Mouse (Mus musculus): ENCODE measurements around the gene Vps13d. TPM values are rescaled to one million over a fixed set of nuclear protein-coding genes. Genes with fewer than 3 reads are reported as not detected.

Gene Vps13d
- total and polyA plus RNA-seq, 2 experiments from 2014 or later, result 7.8 to 35.3 TPM

DNA sequence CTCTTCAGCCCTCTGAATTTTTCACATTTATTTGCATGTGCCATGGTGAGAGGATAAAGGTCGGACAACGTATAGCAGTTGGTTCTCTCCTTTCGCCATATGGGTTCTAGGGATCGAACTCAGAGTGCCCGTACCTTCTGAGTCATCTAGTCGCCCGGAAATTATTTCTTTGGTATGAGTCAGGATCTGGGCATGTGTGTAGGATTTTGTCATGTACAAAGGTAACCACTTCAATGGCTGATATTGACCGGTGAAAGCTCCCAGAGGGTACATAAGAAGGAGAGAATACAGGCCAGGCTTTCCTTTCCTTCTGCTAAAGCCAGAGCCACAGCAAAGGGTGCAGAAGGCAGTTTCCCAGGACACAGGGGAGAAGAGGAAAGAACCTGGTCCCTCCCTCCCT, 10.0 kb upstream of the Vps13d start:
- H3K36me3 ChIP-seq (ENCODE audit: insufficient read depth, low read length), result no peaks in the 10 kb centered on the region
- no peaks in the 10 kb centered on the region for H3K4me1 ChIP-seq (ENCODE audit: insufficient read depth, low read length)
- no peaks in the 10 kb centered on the region for H3K27me3 ChIP-seq (ENCODE audit: insufficient read depth, low read length)
- no peak overlapping the region for H3K4me3 ChIP-seq (ENCODE audit: low read length)
- DNase-seq (ENCODE audit: low spot score), result no peak
- H3K4me2 ChIP-seq (ENCODE audit: low read depth, low read length), result no peak overlapping the region
- no peak for TF ChIP-seq CTCF (IDR thresholded peaks at IDR 0.05; ENCODE audit: low read depth)
- no peak overlapping the region for H3K9ac ChIP-seq (replicated peaks; ENCODE audit: low read length)
- ATAC-seq, result no peak
- H3K9me3 ChIP-seq (ENCODE audit: low read length), result no peaks in the 10 kb centered on the region
- no peak overlapping the region for H3K27ac ChIP-seq
- 88% methylated on average over 8 of the region's 8 CpGs for WGBS

DNA sequence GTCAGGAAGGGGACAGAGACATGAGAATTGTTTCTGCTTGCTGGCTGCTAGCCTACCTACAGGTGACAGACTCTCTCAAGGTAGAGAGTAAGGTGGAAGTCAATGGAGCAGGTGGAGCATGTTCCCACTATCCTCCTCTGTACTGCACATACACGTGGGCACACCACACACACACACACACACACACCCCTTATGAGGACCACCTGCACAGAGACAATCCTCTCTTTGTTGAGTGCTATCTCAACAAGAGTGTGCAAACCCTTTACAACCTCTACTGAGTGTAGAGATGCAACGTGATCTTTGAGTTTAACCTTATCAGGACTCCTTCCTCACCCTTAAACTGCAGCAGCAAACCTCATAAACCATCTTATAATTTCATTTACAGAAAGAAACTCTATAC, 8.5 kb upstream of the Vps13d start:
- no peak for ATAC-seq
- H3K27me3 ChIP-seq (ENCODE audit: insufficient read depth, low read length), result no peaks in the 10 kb centered on the region
- TF ChIP-seq CTCF (IDR thresholded peaks at IDR 0.05; ENCODE audit: low read depth), result no peak
- no peak overlapping the region for H3K4me2 ChIP-seq (ENCODE audit: low read depth, low read length)
- DNase-seq (ENCODE audit: low spot score), result no peak
- H3K36me3 ChIP-seq (ENCODE audit: insufficient read depth, low read length), result no peaks in the 10 kb centered on the region
- no peak overlapping the region for H3K4me3 ChIP-seq (ENCODE audit: low read length)
- H3K27ac ChIP-seq, result no peak overlapping the region
- H3K9me3 ChIP-seq (ENCODE audit: low read length), result no peaks in the 10 kb centered on the region
- WGBS, result 76% methylated on average over 2 of the region's 2 CpGs
- H3K4me1 ChIP-seq (ENCODE audit: insufficient read depth, low read length), result no peaks in the 10 kb centered on the region
- H3K9ac ChIP-seq (replicated peaks; ENCODE audit: low read length), result no peak overlapping the region

DNA sequence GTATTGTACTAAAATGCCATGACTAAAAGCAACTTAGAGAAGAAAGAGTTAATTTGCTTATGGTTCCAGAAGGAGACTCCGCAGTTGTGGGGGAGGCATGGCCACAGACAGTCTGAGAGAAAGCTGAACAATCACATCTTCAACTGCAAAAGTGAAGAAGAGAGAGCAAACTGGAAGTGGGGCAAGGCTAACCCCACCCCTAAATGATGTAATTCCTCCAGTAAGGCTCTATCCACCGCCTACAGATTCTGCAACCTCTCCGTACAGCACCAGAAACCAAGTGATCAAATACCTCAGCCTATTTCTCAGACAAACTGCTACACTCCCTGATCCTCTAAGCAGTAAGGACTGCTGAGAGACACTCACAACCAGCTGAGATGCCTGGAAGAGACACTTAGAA, 6.6 kb upstream of the Vps13d start:
- Histone ChIP-seq H3K27ac (no peak overlapping the region), H3K27me3 (ENCODE audit: insufficient read depth, low read length) (no peaks in the 10 kb centered on the region), H3K9me3 (ENCODE audit: low read length) (no peaks in the 10 kb centered on the region), H3K4me3 (ENCODE audit: low read length) (no peak overlapping the region), H3K36me3 (ENCODE audit: insufficient read depth, low read length) (no peaks in the 10 kb centered on the region), H3K9ac (replicated peaks; ENCODE audit: low read length) (no peak overlapping the region), H3K4me1 (ENCODE audit: insufficient read depth, low read length) (no peaks in the 10 kb centered on the region), H3K4me2 (ENCODE audit: low read depth, low read length) (no peak overlapping the region)
- 76% methylated on average over 3 of the region's 3 CpGs for WGBS
- ATAC-seq, result no peak
- no peak for TF ChIP-seq CTCF (IDR thresholded peaks at IDR 0.05; ENCODE audit: low read depth)
- DNase-seq (ENCODE audit: low spot score), result no peak

GRCm38 (mm10) chr4:145199982-145200699, 5.3 kb upstream of the Vps13d start:
- no peak for ATAC-seq
- no peaks in the 10 kb centered on the region for H3K36me3 ChIP-seq (ENCODE audit: insufficient read depth, low read length)
- no peak overlapping the region for H3K4me3 ChIP-seq (ENCODE audit: low read length)
- no peak overlapping the region for H3K27ac ChIP-seq
- TF ChIP-seq CTCF (IDR thresholded peaks at IDR 0.05; ENCODE audit: low read depth), result no peak
- WGBS, result 52% methylated on average over 11 of the region's 11 CpGs
- H3K9me3 ChIP-seq (ENCODE audit: low read length), result no peaks in the 10 kb centered on the region
- H3K4me1 ChIP-seq (ENCODE audit: insufficient read depth, low read length), result no peaks in the 10 kb centered on the region
- H3K27me3 ChIP-seq (ENCODE audit: insufficient read depth, low read length), result no peaks in the 10 kb centered on the region
- H3K9ac ChIP-seq (replicated peaks; ENCODE audit: low read length), result no peak overlapping the region
- no peak overlapping the region for H3K4me2 ChIP-seq (ENCODE audit: low read depth, low read length)
- DNase-seq (ENCODE audit: low spot score), result no peak

DNA sequence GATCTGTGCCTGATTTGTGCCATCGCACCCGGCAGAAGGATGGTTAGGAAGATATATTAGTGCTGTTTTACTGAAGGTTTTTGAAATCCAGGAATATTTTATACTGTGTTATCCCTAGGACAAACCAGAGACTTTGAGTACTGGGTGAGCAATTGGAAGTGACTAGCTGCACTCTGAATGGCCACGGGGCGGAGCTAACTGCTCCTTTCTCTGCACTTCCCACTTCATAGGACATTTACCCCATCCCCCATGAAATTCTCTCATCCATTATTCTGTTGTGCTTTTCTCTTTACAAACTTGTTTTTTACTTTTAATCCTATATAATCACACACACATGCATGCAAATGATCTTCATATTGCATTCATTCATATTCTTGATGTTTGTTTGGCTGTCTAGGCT, 1.8 kb upstream of the Vps13d start:
- ATAC-seq, result no peak
- H3K9ac ChIP-seq (replicated peaks; ENCODE audit: low read length), result no peak overlapping the region
- no peaks in the 10 kb centered on the region for H3K27me3 ChIP-seq (ENCODE audit: insufficient read depth, low read length)
- no peak overlapping the region for H3K4me3 ChIP-seq (ENCODE audit: low read length)
- peaks cover 8% of the 10 kb centered on the region for H3K4me1 ChIP-seq (ENCODE audit: insufficient read depth, low read length)
- 84% methylated on average over 4 of the region's 4 CpGs for WGBS
- no peak overlapping the region for H3K4me2 ChIP-seq (ENCODE audit: low read depth, low read length)
- no peak for DNase-seq (ENCODE audit: low spot score)
- H3K36me3 ChIP-seq (ENCODE audit: insufficient read depth, low read length), result no peaks in the 10 kb centered on the region
- H3K27ac ChIP-seq, result no peak overlapping the region
- no peak for TF ChIP-seq CTCF (IDR thresholded peaks at IDR 0.05; ENCODE audit: low read depth)
- H3K9me3 ChIP-seq (ENCODE audit: low read length), result no peaks in the 10 kb centered on the region

DNA sequence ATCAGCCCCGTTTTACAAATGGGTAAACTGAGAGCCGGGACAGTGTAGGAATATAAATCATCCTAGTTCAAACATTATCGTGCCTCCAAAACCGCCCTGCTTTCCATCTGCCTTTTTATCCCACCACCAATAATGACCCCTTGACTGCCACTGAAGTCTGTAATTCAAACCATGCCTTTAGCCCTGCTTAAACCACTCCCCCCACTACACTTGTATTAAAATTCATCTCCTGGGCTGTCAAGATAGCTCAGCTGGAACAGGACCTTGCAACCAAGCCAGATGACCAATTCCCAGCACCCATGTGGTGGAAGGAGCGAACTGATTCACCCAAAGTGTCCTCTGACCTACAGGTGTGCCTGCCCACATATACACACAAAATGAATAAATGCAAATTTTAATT, 367 bp upstream of the Vps13d start:
- 20% methylated on average over 5 of the region's 5 CpGs for WGBS
- H3K4me2 ChIP-seq (ENCODE audit: low read depth, low read length), result peak overlapping the region; percentile 90; the same call in 1 of the 2 replicates
- H3K9ac ChIP-seq (replicated peaks; ENCODE audit: low read length), result peak overlapping the region; percentile 91; the same call in 1 of the 2 replicates
- peak overlapping the region; percentile 96 for H3K4me3 ChIP-seq (ENCODE audit: low read length)
- DNase-seq (ENCODE audit: low spot score), result no peak
- no peak for TF ChIP-seq CTCF (IDR thresholded peaks at IDR 0.05; ENCODE audit: low read depth)
- ATAC-seq, result no peak; the same call in 1 of the 2 replicates
- 0 out of 2 replicates have a peak, but pooled peaks cover 3% of the 10 kb centered on the region for H3K36me3 ChIP-seq (ENCODE audit: insufficient read depth, low read length)
- H3K9me3 ChIP-seq (ENCODE audit: low read length), result no peaks in the 10 kb centered on the region
- no peak overlapping the region for H3K27ac ChIP-seq
- peaks cover 8% of the 10 kb centered on the region for H3K4me1 ChIP-seq (ENCODE audit: insufficient read depth, low read length)
- H3K27me3 ChIP-seq (ENCODE audit: insufficient read depth, low read length), result no peaks in the 10 kb centered on the region

- Histone ChIP-seq H3K4me1 (ENCODE audit: insufficient read depth, low read length) (peaks cover 8% of the 10 kb centered on the region), H3K9me3 (ENCODE audit: low read length) (no peaks in the 10 kb centered on the region), H3K27ac (peak overlapping the region; percentile 82), H3K4me3 (ENCODE audit: low read length) (peak overlapping the region; percentile 96), H3K4me2 (ENCODE audit: low read depth, low read length) (peak overlapping the region; percentile 90), H3K36me3 (ENCODE audit: insufficient read depth, low read length) (peaks cover 13% of the 10 kb centered on the region; the same call in 1 of the 2 replicates), H3K9ac (replicated peaks; ENCODE audit: low read length) (peak overlapping the region; percentile 91), H3K27me3 (ENCODE audit: insufficient read depth, low read length) (no peaks in the 10 kb centered on the region)
- DNase-seq (ENCODE audit: low spot score) (peak; percentile 56), ATAC-seq (peak; percentile 33)
- no peak for TF ChIP-seq CTCF (IDR thresholded peaks at IDR 0.05; ENCODE audit: low read depth)
- WGBS, result under 1% methylated on average over 10 of the region's 10 CpGs
These were observed 754 bp downstream of the Vps13d start for GRCm38 (mm10) chr4:145193991-145194511.

Data from hindbrain, postnatal 0 days (tissue).